Mouse (Mus musculus): ENCODE results near the gene Chst8. TPM values are rescaled to one million over a fixed set of nuclear protein-coding genes. Genes with fewer than 3 reads are reported as not detected.

Gene Chst8
- 1 to 10 TPM in 1 of 4 experiments, under 1 TPM in 3; 0.29 to 1.6 (median 0.55) TPM for total RNA-seq (2022)

- DNase-seq (ENCODE audit: low spot score in 2 of 2): peak; percentile 81 to 84
Observed at GRCm38 (mm10) chr7:34812531-34813111, at the start of gene Chst8. TSS of gene Chst8 (minus strand) at chr7:34812711.

- no peak for DNase-seq (ENCODE audit: low spot score in 2 of 2)
Observed at GRCm38 (mm10) chr7:34858291-34858690, 45.8 kb upstream of the Chst8 start.

GRCm38 (mm10) chr7:34854781-34855352, 42.4 kb upstream of the Chst8 start:
- DNase-seq (ENCODE audit: low spot score in 2 of 2): no peak

- DNase-seq (ENCODE audit: low spot score in 2 of 2): no peak
Observed at GRCm38 (mm10) chr7:34853393-34853792, 40.9 kb upstream of the Chst8 start.

GRCm38 (mm10) chr7:34849660-34850059, 37.1 kb upstream of the Chst8 start:
- DNase-seq (ENCODE audit: low spot score in 2 of 2): no peak

GRCm38 (mm10) chr7:34848811-34849210, 36.3 kb upstream of the Chst8 start:
- no peak for DNase-seq (ENCODE audit: low spot score in 2 of 2)

- no peak for DNase-seq (ENCODE audit: low spot score in 2 of 2)
Observed at GRCm38 (mm10) chr7:34847900-34848299, 35.4 kb upstream of the Chst8 start.

- DNase-seq (ENCODE audit: low spot score in 2 of 2): no peak
Observed at GRCm38 (mm10) chr7:34847410-34847809, 34.9 kb upstream of the Chst8 start.

- DNase-seq (ENCODE audit: low spot score in 2 of 2): no peak
Observed at GRCm38 (mm10) chr7:34838749-34839148, 26.2 kb upstream of the Chst8 start.

- DNase-seq (ENCODE audit: low spot score in 2 of 2): no peak
Observed at GRCm38 (mm10) chr7:34838231-34838630, 25.7 kb upstream of the Chst8 start.

GRCm38 (mm10) chr7:34826255-34826909, 13.9 kb upstream of the Chst8 start:
- DNase-seq (ENCODE audit: low spot score in 2 of 2): no peak

- no peak for DNase-seq (ENCODE audit: low spot score in 2 of 2)
Observed at GRCm38 (mm10) chr7:34821587-34821986, 9.1 kb upstream of the Chst8 start.

- no peak for DNase-seq (ENCODE audit: low spot score in 2 of 2)
Observed at GRCm38 (mm10) chr7:34820554-34820953, 8.0 kb upstream of the Chst8 start.

GRCm38 (mm10) chr7:34819796-34820195, 7.3 kb upstream of the Chst8 start:
- no peak for DNase-seq (ENCODE audit: low spot score in 2 of 2)

GRCm38 (mm10) chr7:34818660-34819059, 6.1 kb upstream of the Chst8 start:
- no peak for DNase-seq (ENCODE audit: low spot score in 2 of 2)

GRCm38 (mm10) chr7:34816981-34817380, 4.5 kb upstream of the Chst8 start:
- DNase-seq (ENCODE audit: low spot score in 2 of 2): no peak

GRCm38 (mm10) chr7:34814801-34815200, 2.3 kb upstream of the Chst8 start:
- DNase-seq (ENCODE audit: low spot score in 2 of 2): no peak

- DNase-seq (ENCODE audit: low spot score in 2 of 2): no peak
Observed at GRCm38 (mm10) chr7:34811531-34812526, 682 bp downstream of the Chst8 start.

- no peak for DNase-seq (ENCODE audit: low spot score in 2 of 2)
Observed at GRCm38 (mm10) chr7:34811060-34811459, 1.5 kb downstream of the Chst8 start.

- peak; percentile 10 to 47 for DNase-seq (ENCODE audit: low spot score in 2 of 2)
Observed at GRCm38 (mm10) chr7:34806307-34806706, 6.2 kb downstream of the Chst8 start.

GRCm38 (mm10) chr7:34805691-34806205, 6.8 kb downstream of the Chst8 start:
- no peak for DNase-seq (ENCODE audit: low spot score in 2 of 2)
